31 mouse cellular contexts compared by ENCODE assay signal in the genomic region with DNA sequence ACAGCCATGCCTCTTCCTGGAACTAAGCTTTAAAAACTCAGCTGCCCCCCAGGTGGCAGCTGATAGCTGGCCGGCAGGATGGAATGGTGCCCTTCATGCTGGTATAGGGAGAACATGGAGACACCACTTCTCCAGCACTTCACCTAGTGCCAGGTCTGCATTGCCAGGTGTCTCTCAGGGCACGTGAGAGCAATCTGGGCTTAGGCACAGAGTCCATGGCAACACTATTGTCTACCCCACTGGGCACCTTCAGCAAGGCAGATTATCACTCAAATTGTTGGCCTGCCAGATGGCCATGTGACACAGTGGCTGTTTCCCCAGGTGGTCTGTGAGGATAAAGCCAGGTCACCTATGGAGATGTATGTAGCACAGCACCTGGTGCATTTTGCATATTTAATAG. TPM values are rescaled to one million over a fixed set of nuclear protein-coding genes. Genes with fewer than 3 reads are reported as not detected.
DNase-seq lines count a peak whose midpoint lies in the region; ATAC-seq and TF ChIP-seq lines count a peak whose summit lies in the region.
"Had no signal": no experiment of that assay in that cellular context is flagged by ENCODE, and none has a peak within 500 bp of the region (broad histone marks: within the 10 kb centered on the region; RNA-seq: fewer than 3 reads in every experiment).

No protein-coding gene starts in this region.

- H3K27ac ChIP-seq in cerebellum, adult 2 months (ENCODE audit: insufficient read depth, low read length): no peak overlapping the region
- H3K27ac ChIP-seq: embryonic facial prominence, embryonic 10.5 days; embryonic facial prominence, embryonic 13.5 days; forebrain, embryonic 10.5 days; forebrain, embryonic 13.5 days; heart, adult 2 months; heart, embryonic 10.5 days; heart, embryonic 13.5 days; hindbrain, embryonic 15.5 days; intestine, embryonic 15.5 days had no signal

- DNase-seq in cerebellum, adult 2 months: peak; percentile 46 to 68
- peak; percentile 28 for DNase-seq in left cerebral cortex, postnatal 4 days
- no peak for DNase-seq in left cerebral cortex, postnatal 25 days (ENCODE audit: low spot score in 2 of 2)
- DNase-seq in cerebellum, postnatal 10 days: peak; percentile 73 to 82
- peak; percentile 38 to 43 for DNase-seq in cerebellum, postnatal 36 days
- no peak for DNase-seq in T-cell, adult 2 months (ENCODE audit: low spot score)
- no peak for DNase-seq in spleen, postnatal 4 days (ENCODE audit: low spot score in 2 of 2)
- DNase-seq: adrenal gland, adult 8-10 months; adrenal gland, postnatal 25 days; embryo, embryonic 11 days; gastrocnemius, postnatal 10 days; gastrocnemius, postnatal 36 days; heart, adult 2 months; heart, postnatal 14 days; heart, postnatal 4 days; kidney, adult 11 months; kidney, adult 8-10 months had no signal

- WGBS in cerebellum, adult 2 months: 12% methylated on average over 2 of the region's 2 CpGs

- H3K4me1 ChIP-seq in cerebellum, adult 2 months (ENCODE audit: control insufficient read depth, insufficient read depth, low read length): peaks cover 10% of the 10 kb centered on the region
- H3K4me1 ChIP-seq: embryonic facial prominence, embryonic 10.5 days; embryonic facial prominence, embryonic 13.5 days; heart, embryonic 10.5 days; heart, embryonic 13.5 days; intestine, embryonic 15.5 days had no signal

- TF ChIP-seq CTCF in cerebellum, adult 2 months (IDR thresholded peaks at IDR 0.05; ENCODE audit: borderline replicate concordance, insufficient read depth, low read depth, low read length): no peak

- intact Hi-C loops in left cerebral cortex, postnatal 4 days (cut with DNase I): no loop called here
- intact Hi-C loops in left cerebral cortex, postnatal 25 days (cut with DNase I): no loop called here

- H3K4me3 ChIP-seq in cerebellum, adult 2 months (replicated peaks; ENCODE audit: insufficient read depth, low read depth, low read length): no peak overlapping the region
- H3K4me3 ChIP-seq: embryonic facial prominence, embryonic 10.5 days; embryonic facial prominence, embryonic 13.5 days; forebrain, embryonic 10.5 days; forebrain, embryonic 13.5 days; heart, adult 2 months; heart, embryonic 10.5 days; heart, embryonic 13.5 days; hindbrain, embryonic 15.5 days; intestine, embryonic 15.5 days had no signal

- ATAC-seq in cerebellum, adult (ENCODE audit: insufficient number of reproducible peaks, low FRiP score, low TSS enrichment): no peak
- ATAC-seq: activated CD4-positive, CD25-positive, alpha-beta regulatory T cell, adult 4 months; CD4-positive, CD25-positive, alpha-beta regulatory T cell, adult 4 months; forebrain, embryonic 13.5 days; forebrain, embryonic 16.5 days; intestine, embryonic 15.5 days had no signal

- TF ChIP-seq POLR2A in cerebellum, adult 2 months (IDR thresholded peaks at IDR 0.05; ENCODE audit: borderline replicate concordance, insufficient read depth, low read length): no peak

- H3K27me3 ChIP-seq in cerebellum, adult 2 months (ENCODE audit: control insufficient read depth, insufficient read depth, low read length): no peaks in the 10 kb centered on the region
- H3K27me3 ChIP-seq: embryonic facial prominence, embryonic 13.5 days; forebrain, embryonic 13.5 days; hindbrain, embryonic 15.5 days; intestine, embryonic 15.5 days had no signal

RNA-seq across cellular contexts. Expression of a gene that starts 20.6 kb away (rescaled TPM):
- polyA plus RNA-seq in cerebellum, adult 2 months (2012; rRNA removed): 71.6 and 77.6 TPM in 2 replicates
- total RNA-seq in left cerebral cortex, postnatal 4 days (2021): 100 to 1,000 TPM; 112 to 131 TPM
- 100 to 1,000 TPM; 108 to 116 TPM for total RNA-seq in left cerebral cortex, postnatal 25 days (2021)
- total RNA-seq: common myeloid progenitor, adult 5-6 weeks; MEL had no signal
- polyA plus RNA-seq: activated CD4-positive, CD25-positive, alpha-beta regulatory T cell, adult 4 months; CD4-positive, CD25-positive, alpha-beta regulatory T cell, adult 4 months had no signal

Comparison
In these comparisons a context has a peak if more than half of its experiments do, and no peak if none do; other contexts are left out.
1. DNase-seq: peak in cerebellum, adult 2 months (2 of 2), left cerebral cortex, postnatal 4 days (single experiment), cerebellum, postnatal 10 days (2 of 2) and cerebellum, postnatal 36 days (2 of 2); none in left cerebral cortex, postnatal 25 days (0 of 2), T-cell, adult 2 months (single experiment) and spleen, postnatal 4 days (0 of 2).